Comparison of ENCODE assay signal across 9 mouse cellular contexts in the genomic region with DNA sequence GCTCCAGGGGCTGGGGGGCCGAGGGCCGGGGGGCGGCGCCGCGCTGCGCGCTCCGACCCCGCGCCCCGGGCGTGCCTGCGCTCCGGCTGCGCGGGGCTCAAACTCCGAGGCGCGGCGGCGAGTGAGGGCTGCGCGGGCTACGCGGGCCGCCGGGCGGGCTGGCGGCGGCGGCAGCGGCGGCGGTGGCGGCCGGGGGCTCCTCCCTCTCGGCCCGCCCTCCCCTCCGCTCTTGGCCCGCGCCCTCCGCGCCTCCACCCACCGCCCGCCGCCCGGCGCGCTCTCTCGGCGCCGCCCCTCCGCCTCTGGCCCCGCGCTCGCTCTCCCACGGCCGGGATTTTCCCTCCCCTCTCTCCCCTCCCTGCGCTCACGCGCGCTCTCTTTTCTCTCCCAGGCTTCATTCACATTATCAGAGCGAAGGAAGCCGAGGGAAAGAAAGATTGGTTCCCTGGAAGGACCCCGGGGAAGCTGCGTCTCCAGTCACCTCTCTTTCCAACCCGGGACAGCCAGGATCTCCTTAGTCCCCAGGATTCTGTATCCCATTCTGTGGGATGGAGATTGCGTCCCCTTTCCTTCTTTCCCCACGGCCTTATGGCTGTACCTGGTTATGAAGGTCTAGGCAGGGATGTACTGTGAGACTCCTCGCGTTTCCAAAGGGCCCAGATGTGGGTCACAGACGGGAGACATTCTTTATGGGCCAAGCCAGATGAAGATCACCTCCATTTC. TPM values are rescaled to one million over a fixed set of nuclear protein-coding genes. Genes with fewer than 3 reads are reported as not detected.
DNase-seq lines count a peak whose midpoint lies in the region; ATAC-seq lines count a peak whose summit lies in the region.
"Had no signal": no experiment of that assay in that cellular context is flagged by ENCODE, and none has a peak within 500 bp of the region (broad histone marks: within the 10 kb centered on the region; RNA-seq: fewer than 3 reads in every experiment).

A gene (minus strand): TSS at position 11 of the 723 bp plus-strand sequence.

- no peak for DNase-seq in kidney, adult 11 months
- peak; percentile 32 for DNase-seq in adrenal gland, postnatal 25 days
- DNase-seq in forebrain, embryonic 14.5 days (ENCODE audit: low spot score): peak; percentile 78
- DNase-seq in layer of hippocampus, postnatal 14 days (ENCODE audit: low spot score in 2 of 2): peak; percentile 26 to 36
- DNase-seq in thymus, postnatal 10 days (ENCODE audit: low spot score in 2 of 2): peak; percentile 32 to 49
- no peak for DNase-seq in B cell, adult 2 months

- H3K9me3 ChIP-seq in kidney, embryonic 15.5 days (replicated peaks): no peaks in the 10 kb centered on the region
- H3K9me3 ChIP-seq in forebrain, embryonic 14.5 days (replicated peaks; ENCODE audit: control insufficient read depth, low read length): no peaks in the 10 kb centered on the region
- no peaks in the 10 kb centered on the region for H3K9me3 ChIP-seq in midbrain, embryonic 12.5 days

- no peaks in the 10 kb centered on the region for H3K36me3 ChIP-seq in kidney, embryonic 15.5 days
- peaks cover 2% of the 10 kb centered on the region for H3K36me3 ChIP-seq in forebrain, embryonic 14.5 days (ENCODE audit: control insufficient read depth, insufficient read depth, low read length)
- peaks cover 11% of the 10 kb centered on the region; the same call in 1 of the 2 replicates for H3K36me3 ChIP-seq in midbrain, embryonic 12.5 days

- H3K4me3 ChIP-seq in kidney, embryonic 15.5 days (replicated peaks): peak within 1 kb of the TSS; percentile 63
- H3K4me3 ChIP-seq in forebrain, embryonic 14.5 days (ENCODE audit: low read depth, low read length): peak within 1 kb of the TSS; percentile 73
- peak within 1 kb of the TSS; percentile 85 for H3K4me3 ChIP-seq in midbrain, embryonic 12.5 days

- peak within 1 kb of the TSS; percentile 54 for H3K27ac ChIP-seq in kidney, embryonic 15.5 days
- peak within 1 kb of the TSS; percentile 97 for H3K27ac ChIP-seq in forebrain, embryonic 14.5 days (ENCODE audit: low read depth, low read length)
- H3K27ac ChIP-seq in midbrain, embryonic 12.5 days (replicated peaks): peak within 1 kb of the TSS; percentile 94

- H3K9ac ChIP-seq in kidney, embryonic 15.5 days: peak within 1 kb of the TSS; percentile 57
- peak within 1 kb of the TSS; percentile 91 for H3K9ac ChIP-seq in forebrain, embryonic 14.5 days (ENCODE audit: low read length)
- peak within 1 kb of the TSS; percentile 90 for H3K9ac ChIP-seq in midbrain, embryonic 12.5 days (replicated peaks)

- 2% methylated on average over 24 of the region's 73 CpGs for WGBS in kidney, embryonic 15.5 days
- WGBS in forebrain, embryonic 14.5 days: under 1% methylated on average over 21 of the region's 73 CpGs
- under 1% methylated on average over 32 of the region's 73 CpGs for WGBS in midbrain, embryonic 12.5 days

- H3K4me1 ChIP-seq in kidney, embryonic 15.5 days: peaks cover 61% of the 10 kb centered on the region
- peaks cover 32% of the 10 kb centered on the region for H3K4me1 ChIP-seq in forebrain, embryonic 14.5 days (ENCODE audit: control insufficient read depth, insufficient read depth, low read length)
- peaks cover 67% of the 10 kb centered on the region for H3K4me1 ChIP-seq in midbrain, embryonic 12.5 days

- peak within 1 kb of the TSS; percentile 99 for H3K4me2 ChIP-seq in kidney, embryonic 15.5 days
- peak within 1 kb of the TSS; percentile 92 for H3K4me2 ChIP-seq in forebrain, embryonic 14.5 days (ENCODE audit: low read length)
- peak within 1 kb of the TSS; percentile 91 for H3K4me2 ChIP-seq in midbrain, embryonic 12.5 days (replicated peaks)

- peak; percentile 40 for ATAC-seq in kidney, embryonic 15.5 days (replicated peaks; ENCODE audit: low FRiP score)
- peak; percentile 54 for ATAC-seq in forebrain, embryonic 14.5 days
- ATAC-seq in midbrain, embryonic 12.5 days (ENCODE audit: low FRiP score, low read depth): peak; percentile 65

- peaks cover 69% of the 10 kb centered on the region for H3K27me3 ChIP-seq in kidney, embryonic 15.5 days
- H3K27me3 ChIP-seq in forebrain, embryonic 14.5 days (replicated peaks; ENCODE audit: control insufficient read depth, insufficient read depth, low read length): no peaks in the 10 kb centered on the region
- peaks cover 36% of the 10 kb centered on the region for H3K27me3 ChIP-seq in midbrain, embryonic 12.5 days

RNA-seq across cellular contexts. Expression of the gene that starts here (rescaled TPM):
- polyA plus RNA-seq in kidney, embryonic 15.5 days (2015; fragmentation: Nextera tagmentation; extraction: Ambion mirVana): 2.5 and 3.3 TPM in 2 replicates
- 4.3 and 6.9 TPM in 2 replicates for total RNA-seq in adrenal gland, postnatal 25 days (2021)
- polyA plus RNA-seq in forebrain, embryonic 14.5 days (2014; fragmentation: Nextera tagmentation; extraction: Ambion mirVana): 35.4 and 40.8 TPM in 2 replicates
- total RNA-seq in layer of hippocampus, postnatal 14 days (2021): 10 to 100 TPM; 49.6 to 62.6 TPM
- polyA plus RNA-seq in midbrain, embryonic 12.5 days (2016; fragmentation: Nextera tagmentation; extraction: Ambion mirVana): 26.3 and 27.1 TPM in 2 replicates
- total RNA-seq: neutrophil, adult 5-6 weeks had no signal

Comparison
In these comparisons a context has a peak if more than half of its experiments do, and no peak if none do; other contexts are left out.
1. DNase-seq: peak in adrenal gland, postnatal 25 days (single experiment), forebrain, embryonic 14.5 days (single experiment), layer of hippocampus, postnatal 14 days (2 of 2) and thymus, postnatal 10 days (2 of 2); none in kidney, adult 11 months (single experiment) and B cell, adult 2 months (0 of 2).
2. Peak in every context shown above with its lines, with median percentiles within 50 percentile points of each other: ATAC-seq, H3K27ac ChIP-seq, H3K4me2 ChIP-seq, H3K4me3 ChIP-seq and H3K9ac ChIP-seq.